Mouse (Mus musculus): ENCODE results near the gene Abcb10. TPM values are rescaled to one million over a fixed set of nuclear protein-coding genes. Genes with fewer than 3 reads are reported as not detected.
"Not testable (repeated sequence)": the region's sequence is repeated elsewhere in the genome, so short reads cannot be mapped to it uniquely, and the experiment has no call there.

The Abcb10 gene
- polyA plus RNA-seq, 1 experiment, result 17.2 TPM

- Histone ChIP-seq H3K27ac (replicated peaks; ENCODE audit: low read depth, low read length) (no peak overlapping the region), H3K4me1 (ENCODE audit: control insufficient read depth, insufficient read depth, insufficient read length, low read length) (no peaks in the 10 kb centered on the region), H3K4me3 (ENCODE audit: insufficient read depth, low read depth, low read length) (no peak overlapping the region)
Measured at GRCm38 (mm10) chr8:123993597-123993996, 10.7 kb upstream of the Abcb10 start.

- Histone ChIP-seq H3K27ac (replicated peaks; ENCODE audit: low read depth, low read length) (no peak overlapping the region), H3K4me3 (ENCODE audit: insufficient read depth, low read depth, low read length) (no peak overlapping the region), H3K4me1 (ENCODE audit: control insufficient read depth, insufficient read depth, insufficient read length, low read length) (no peaks in the 10 kb centered on the region)
Measured at GRCm38 (mm10) chr8:123992587-123992986, 9.7 kb upstream of the Abcb10 start.

- no peak overlapping the region for H3K4me3 ChIP-seq (ENCODE audit: insufficient read depth, low read depth, low read length)
- no peak overlapping the region for H3K27ac ChIP-seq (replicated peaks; ENCODE audit: low read depth, low read length)
- no peaks in the 10 kb centered on the region for H3K4me1 ChIP-seq (ENCODE audit: control insufficient read depth, insufficient read depth, insufficient read length, low read length)
Measured at GRCm38 (mm10) chr8:123990277-123991049, 7.5 kb upstream of the Abcb10 start.

DNA sequence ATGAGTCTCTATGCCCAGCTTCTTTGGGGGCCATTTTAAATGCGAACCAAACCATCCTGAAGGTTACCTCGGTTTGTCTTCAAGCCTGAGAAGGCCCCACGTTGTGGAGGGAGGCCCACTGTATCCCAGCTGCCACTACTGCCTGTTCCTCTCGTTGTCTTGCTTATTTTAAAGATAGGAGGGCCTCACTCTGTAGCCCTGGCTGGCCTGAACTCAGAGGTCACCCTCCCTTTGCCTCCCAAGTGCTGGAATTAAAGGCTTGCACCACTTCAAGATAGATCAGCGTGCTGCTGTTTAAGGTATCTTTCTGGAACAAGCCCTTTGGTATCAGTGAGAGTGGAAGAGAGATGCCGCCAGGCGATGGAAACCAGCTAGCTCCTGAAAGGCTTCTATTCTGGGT lies 6.2 kb upstream of the Abcb10 start:
- no peak overlapping the region for H3K4me3 ChIP-seq (ENCODE audit: insufficient read depth, low read depth, low read length)
- H3K27ac ChIP-seq (replicated peaks; ENCODE audit: low read depth, low read length), result no peak overlapping the region
- H3K4me1 ChIP-seq (ENCODE audit: control insufficient read depth, insufficient read depth, insufficient read length, low read length), result no peaks in the 10 kb centered on the region

GRCm38 (mm10) chr8:123988605-123989038 lies 5.7 kb upstream of the Abcb10 start:
- Histone ChIP-seq H3K4me1 (ENCODE audit: control insufficient read depth, insufficient read depth, insufficient read length, low read length) (no peaks in the 10 kb centered on the region), H3K27ac (replicated peaks; ENCODE audit: low read depth, low read length) (no peak overlapping the region), H3K4me3 (ENCODE audit: insufficient read depth, low read depth, low read length) (no peak overlapping the region)

- Histone ChIP-seq H3K4me3 (ENCODE audit: insufficient read depth, low read depth, low read length) (peak overlapping the region; percentile 78), H3K4me1 (ENCODE audit: control insufficient read depth, insufficient read depth, insufficient read length, low read length) (peaks cover 6% of the 10 kb centered on the region; the same call in 1 of the 2 replicates), H3K27ac (replicated peaks; ENCODE audit: low read depth, low read length) (no peak overlapping the region)
Measured at GRCm38 (mm10) chr8:123982291-123982793, 580 bp downstream of the Abcb10 start.

DNA sequence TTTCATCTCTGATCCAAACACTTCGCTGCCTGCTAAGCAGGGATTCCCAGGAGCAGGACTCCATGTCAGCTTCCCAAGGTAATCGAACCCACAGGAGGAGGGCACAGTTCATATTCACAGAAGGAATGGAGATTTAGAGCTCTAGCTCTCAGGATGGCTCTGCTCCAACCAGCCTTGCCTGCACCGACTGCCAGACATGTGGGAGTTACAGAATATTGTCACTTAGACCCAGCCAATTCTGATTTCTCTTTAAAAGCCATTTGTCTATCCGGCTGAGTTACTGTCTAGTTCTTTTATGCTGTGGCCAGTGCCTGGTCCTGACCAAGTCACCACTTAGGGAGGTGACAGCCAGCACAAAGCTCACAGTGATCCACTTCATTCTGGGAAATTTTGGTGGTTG lies 1.2 kb downstream of the Abcb10 start:
- H3K27ac ChIP-seq (replicated peaks; ENCODE audit: low read depth, low read length), result no peak overlapping the region
- H3K4me1 ChIP-seq (ENCODE audit: control insufficient read depth, insufficient read depth, insufficient read length, low read length), result peaks cover 6% of the 10 kb centered on the region; the same call in 1 of the 2 replicates
- H3K4me3 ChIP-seq (ENCODE audit: insufficient read depth, low read depth, low read length), result peak overlapping the region; percentile 21

GRCm38 (mm10) chr8:123980239-123980638 lies 2.7 kb downstream of the Abcb10 start:
- H3K4me1 ChIP-seq (ENCODE audit: control insufficient read depth, insufficient read depth, insufficient read length, low read length), result peaks cover 6% of the 10 kb centered on the region; the same call in 1 of the 2 replicates
- H3K4me3 ChIP-seq (ENCODE audit: insufficient read depth, low read depth, low read length), result no peak overlapping the region
- no peak overlapping the region for H3K27ac ChIP-seq (replicated peaks; ENCODE audit: low read depth, low read length)

DNA sequence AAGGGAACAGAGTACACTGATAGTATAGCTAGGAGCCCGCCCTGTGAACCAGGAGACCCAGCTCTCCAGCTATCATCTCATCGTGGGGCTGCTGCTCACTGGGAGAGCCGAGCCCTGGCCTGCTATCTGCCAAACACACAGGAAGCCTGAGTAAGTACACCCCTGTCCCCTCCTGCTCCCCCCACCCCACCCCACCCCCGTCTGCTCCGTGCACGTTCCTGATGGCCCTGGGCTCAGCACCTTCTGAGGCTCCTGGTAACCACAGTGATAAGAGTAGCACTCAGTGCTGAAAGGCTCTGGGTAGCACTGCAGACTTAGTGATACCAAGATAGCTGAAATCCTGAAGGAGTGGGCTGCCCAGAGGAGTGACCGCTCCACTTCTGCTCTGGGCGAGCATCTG lies 4.0 kb downstream of the Abcb10 start:
- Histone ChIP-seq H3K27ac (replicated peaks; ENCODE audit: low read depth, low read length) (no peak overlapping the region), H3K4me1 (ENCODE audit: control insufficient read depth, insufficient read depth, insufficient read length, low read length) (peaks cover 6% of the 10 kb centered on the region; the same call in 1 of the 2 replicates), H3K4me3 (ENCODE audit: insufficient read depth, low read depth, low read length) (no peak overlapping the region)

- peaks cover 6% of the 10 kb centered on the region; the same call in 1 of the 2 replicates for H3K4me1 ChIP-seq (ENCODE audit: control insufficient read depth, insufficient read depth, insufficient read length, low read length)
- no peak overlapping the region for H3K4me3 ChIP-seq (ENCODE audit: insufficient read depth, low read depth, low read length)
- H3K27ac ChIP-seq (replicated peaks; ENCODE audit: low read depth, low read length), result no peak overlapping the region
Measured at GRCm38 (mm10) chr8:123978166-123978838, 4.6 kb downstream of the Abcb10 start.

- no peak overlapping the region for H3K27ac ChIP-seq (replicated peaks; ENCODE audit: low read depth, low read length)
- H3K4me1 ChIP-seq (ENCODE audit: control insufficient read depth, insufficient read depth, insufficient read length, low read length), result peaks cover 6% of the 10 kb centered on the region; the same call in 1 of the 2 replicates
- no peak overlapping the region for H3K4me3 ChIP-seq (ENCODE audit: insufficient read depth, low read depth, low read length)
Measured at GRCm38 (mm10) chr8:123977499-123977898, 5.4 kb downstream of the Abcb10 start.

- Histone ChIP-seq H3K4me1 (ENCODE audit: control insufficient read depth, insufficient read depth, insufficient read length, low read length) (no peaks in the 10 kb centered on the region), H3K27ac (replicated peaks; ENCODE audit: low read depth, low read length) (no peak overlapping the region), H3K4me3 (ENCODE audit: insufficient read depth, low read depth, low read length) (no peak overlapping the region)
Measured at GRCm38 (mm10) chr8:123973495-123973894, 9.4 kb downstream of the Abcb10 start.

DNA sequence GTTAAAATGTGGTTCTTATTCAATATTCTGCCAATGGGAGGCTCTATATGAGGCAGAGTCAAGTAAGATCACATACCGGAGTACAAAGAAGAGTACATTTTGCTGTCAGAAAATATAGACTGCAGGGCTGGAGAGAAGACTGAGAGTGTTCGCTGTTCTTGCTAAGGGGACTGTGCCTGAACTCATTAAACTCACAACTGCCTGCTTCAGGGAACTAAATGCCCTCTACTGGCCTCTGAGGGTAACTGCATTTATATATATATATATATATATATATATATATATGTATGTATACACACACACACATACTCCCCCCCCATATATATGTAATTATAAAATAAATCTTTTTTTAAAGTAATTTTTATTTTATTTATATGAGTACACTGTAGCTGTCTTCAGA lies 16.0 kb downstream of the Abcb10 start:
- Histone ChIP-seq H3K4me1 (ENCODE audit: control insufficient read depth, insufficient read depth, insufficient read length, low read length) (no peaks in the 10 kb centered on the region), H3K27ac (replicated peaks; ENCODE audit: low read depth, low read length) (no peak overlapping the region), H3K4me3 (ENCODE audit: insufficient read depth, low read depth, low read length) (no peak overlapping the region)

DNA sequence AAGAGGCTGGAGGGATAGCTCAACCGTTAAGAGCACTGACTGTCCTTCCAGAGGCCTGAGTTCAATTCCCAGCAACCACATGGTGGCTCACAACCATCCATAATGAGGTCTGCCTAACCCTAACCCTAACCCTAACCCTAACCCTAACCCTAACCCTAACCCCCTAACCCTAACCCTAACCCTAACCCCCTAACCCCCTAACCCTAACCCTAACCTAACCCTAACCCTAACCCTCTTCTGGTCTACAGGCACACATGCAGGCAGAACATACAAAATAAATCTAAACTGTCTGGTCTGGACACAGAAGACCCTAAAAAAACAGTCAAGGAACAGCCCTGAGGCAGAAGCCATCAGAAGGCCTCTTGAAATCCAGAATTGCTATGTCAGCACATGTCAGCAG lies 21.6 kb downstream of the Abcb10 start:
- no peak overlapping the region for H3K27ac ChIP-seq (replicated peaks; ENCODE audit: low read depth, low read length)
- no peaks in the 10 kb centered on the region for H3K4me1 ChIP-seq (ENCODE audit: control insufficient read depth, insufficient read depth, insufficient read length, low read length)
- H3K4me3 ChIP-seq (ENCODE audit: insufficient read depth, low read depth, low read length), result no peak overlapping the region

GRCm38 (mm10) chr8:123960556-123960955 lies 22.4 kb downstream of the Abcb10 start:
- H3K27ac ChIP-seq (replicated peaks; ENCODE audit: low read depth, low read length); H3K4me3 ChIP-seq (ENCODE audit: insufficient read depth, low read depth, low read length); H3K4me1 ChIP-seq (ENCODE audit: control insufficient read depth, insufficient read depth, insufficient read length, low read length): not testable (repeated sequence)

Data from brown adipose tissue, adult 24 weeks (tissue).